Mouse (Mus musculus): ENCODE data around the gene Chst5.
"Not testable (repeated sequence)": the region's sequence is repeated elsewhere in the genome, so short reads cannot be mapped to it uniquely, and the experiment has no call there.

Gene Chst5

GRCm38 (mm10) chr8:111909621-111910450, at the start of gene Chst5:
Gene Chst5 (minus strand): TSS chr8:111910447.
- peak; percentile 62 for DNase-seq (ENCODE audit: extremely low spot score)

- no peak for DNase-seq (ENCODE audit: extremely low spot score)
Observed at GRCm38 (mm10) chr8:111957231-111957630, 47.0 kb upstream of the Chst5 start.

DNA sequence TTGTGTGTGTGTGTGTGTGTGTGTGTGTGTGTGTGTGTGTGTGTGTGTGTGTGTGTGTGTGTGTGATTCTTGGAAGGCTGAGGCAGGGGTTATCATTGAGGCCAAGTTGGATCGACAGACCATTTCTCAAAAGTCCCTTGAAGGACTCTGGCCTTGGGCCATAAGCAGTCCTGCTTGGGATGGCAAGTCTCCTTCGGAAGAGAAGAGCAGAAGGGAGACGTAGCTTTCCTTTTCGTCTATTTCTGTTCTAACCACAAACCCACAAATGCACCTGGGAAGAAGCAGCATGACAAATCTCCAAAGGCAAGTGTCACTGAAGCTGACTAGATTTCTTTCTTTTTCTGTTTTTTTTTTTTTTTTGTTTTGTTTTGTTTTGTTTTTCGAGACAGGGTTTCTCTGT, 45.6 kb upstream of the Chst5 start:
- no peak for DNase-seq (ENCODE audit: extremely low spot score)

DNA sequence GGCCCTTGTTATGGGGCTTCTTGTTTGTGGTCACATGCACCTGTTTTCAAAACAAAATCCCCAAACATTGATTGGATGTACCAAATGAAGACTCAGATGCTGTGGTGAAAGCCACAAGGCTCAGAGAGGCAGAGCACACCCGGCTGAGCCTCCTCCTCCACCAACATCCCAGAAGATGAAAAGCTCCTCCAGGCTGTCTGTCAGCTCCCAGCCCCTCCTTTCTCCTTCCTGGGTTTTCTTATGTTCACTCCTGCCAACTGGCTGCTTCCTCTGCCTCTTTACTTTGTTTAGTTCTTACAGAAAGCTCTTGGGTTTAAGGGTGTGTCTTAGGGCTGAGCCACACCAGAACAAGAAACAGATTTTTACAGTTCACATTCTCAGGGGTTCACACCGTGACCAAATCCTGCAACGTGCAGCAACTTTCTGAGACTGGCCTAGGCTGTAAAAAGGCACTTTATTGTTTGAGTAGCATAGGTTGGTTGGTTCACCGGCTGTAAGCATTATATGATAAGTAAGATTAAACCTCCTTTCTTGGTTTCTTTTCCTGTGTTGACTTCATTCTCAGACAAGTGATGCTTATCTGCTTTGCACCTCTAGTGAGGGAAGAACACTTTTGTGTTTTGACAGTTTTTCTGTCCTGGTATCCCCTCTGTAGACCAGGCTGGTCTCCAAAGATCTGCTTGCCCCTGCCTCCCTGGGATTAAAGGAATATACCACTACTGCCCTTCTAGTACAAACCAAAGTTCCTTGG, 44.8 kb upstream of the Chst5 start:
- no peak for DNase-seq (ENCODE audit: extremely low spot score)

- DNase-seq (ENCODE audit: extremely low spot score) = no peak
Observed at GRCm38 (mm10) chr8:111951936-111952335, 41.7 kb upstream of the Chst5 start.

- no peak for DNase-seq (ENCODE audit: extremely low spot score)
Observed at GRCm38 (mm10) chr8:111951317-111951716, 41.1 kb upstream of the Chst5 start.

DNA sequence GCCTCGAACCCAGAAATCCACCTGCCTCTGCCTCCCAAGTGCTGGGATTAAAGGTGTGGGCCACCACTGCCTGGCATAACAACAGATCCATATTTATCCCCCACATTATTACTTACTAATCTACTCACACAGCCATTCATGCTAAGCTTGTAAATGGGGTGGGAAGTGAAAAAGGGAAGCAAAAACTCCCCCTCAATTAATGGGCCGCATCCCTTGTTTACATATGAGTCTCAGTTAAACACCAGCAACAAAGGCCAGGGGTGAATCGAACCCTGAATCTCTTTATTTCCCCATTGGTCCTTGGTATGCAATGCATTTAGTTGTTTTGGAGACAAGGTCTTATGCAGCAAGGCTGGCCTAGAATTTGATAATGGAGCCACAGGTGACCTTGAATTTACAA, 40.6 kb upstream of the Chst5 start:
- no peak for DNase-seq (ENCODE audit: extremely low spot score)

DNA sequence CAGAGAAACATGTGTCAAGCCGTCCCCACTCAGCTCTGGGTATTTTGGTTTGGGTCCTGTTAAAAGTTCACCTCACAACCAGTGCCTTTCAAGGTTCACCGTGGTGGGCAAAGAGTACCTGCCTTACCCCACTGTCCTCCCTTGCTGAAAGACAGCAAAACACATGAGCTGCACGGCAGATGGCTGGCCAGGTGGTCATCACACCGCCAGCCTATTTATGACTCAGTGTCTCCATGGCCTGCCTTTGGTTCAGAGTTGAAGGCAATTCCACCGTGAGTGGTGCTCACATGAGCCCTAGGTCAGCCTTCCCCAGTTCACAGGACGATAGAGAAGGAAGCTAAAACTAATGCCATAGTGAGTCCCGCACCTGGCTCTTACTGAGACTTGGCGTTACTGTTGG, 37.7 kb upstream of the Chst5 start:
- no peak for DNase-seq (ENCODE audit: extremely low spot score)

DNA sequence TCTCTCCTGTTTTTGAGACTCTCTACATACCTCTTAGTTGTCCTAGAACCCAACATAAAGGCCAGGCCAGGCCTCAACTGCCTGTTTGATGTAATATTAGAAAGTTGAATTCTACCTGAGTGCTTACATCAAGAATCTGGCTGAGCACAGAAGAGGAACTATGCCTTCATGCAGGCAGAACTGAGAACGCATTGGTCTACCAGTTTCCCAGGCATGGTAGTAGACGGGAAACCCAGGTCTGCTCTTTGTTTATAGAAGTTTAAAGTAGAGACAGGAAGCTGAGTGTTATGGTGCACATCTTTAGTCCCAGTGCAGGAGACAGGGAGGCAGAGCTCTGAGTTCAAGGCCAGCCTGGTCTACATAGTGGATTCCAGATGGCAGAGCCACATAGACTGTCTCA, 36.9 kb upstream of the Chst5 start:
- no peak for DNase-seq (ENCODE audit: extremely low spot score)

- no peak for DNase-seq (ENCODE audit: extremely low spot score)
Observed at GRCm38 (mm10) chr8:111943544-111943943, 33.3 kb upstream of the Chst5 start.

DNA sequence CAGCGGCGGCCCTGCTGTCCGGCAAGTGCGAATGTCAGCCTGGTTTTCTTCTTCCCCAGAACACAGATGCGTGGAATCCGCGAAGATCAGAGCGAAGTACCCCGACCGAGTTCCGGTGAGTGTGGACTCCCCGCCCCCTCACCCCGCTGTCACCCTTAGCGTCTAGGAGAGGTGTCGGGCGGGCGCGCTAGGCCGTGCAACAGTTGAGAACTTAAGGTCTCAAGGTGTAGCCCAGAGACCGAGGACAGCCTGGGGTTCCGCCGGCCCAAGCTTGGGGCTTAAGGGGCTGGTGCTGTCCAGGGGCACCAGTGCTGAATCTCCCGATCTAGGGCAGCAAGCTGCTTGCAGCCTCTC, 30.8 kb upstream of the Chst5 start:
- no peak for DNase-seq (ENCODE audit: extremely low spot score)

- DNase-seq (ENCODE audit: extremely low spot score) = peak; percentile 90
Observed at GRCm38 (mm10) chr8:111940171-111941100, 30.2 kb upstream of the Chst5 start, which contains the start of gene Gabarapl2. Gene Gabarapl2 (plus strand): TSS chr8:111940703.

GRCm38 (mm10) chr8:111939516-111940142, 29.4 kb upstream of the Chst5 start:
- DNase-seq (ENCODE audit: extremely low spot score) = no peak

- DNase-seq (ENCODE audit: extremely low spot score) = not testable (repeated sequence)
Observed at GRCm38 (mm10) chr8:111938076-111938985, 28.1 kb upstream of the Chst5 start.

GRCm38 (mm10) chr8:111937184-111937583, 26.9 kb upstream of the Chst5 start:
- DNase-seq (ENCODE audit: extremely low spot score) = no peak

- no peak for DNase-seq (ENCODE audit: extremely low spot score)
Observed at GRCm38 (mm10) chr8:111934201-111934600, 24.0 kb upstream of the Chst5 start.

DNA sequence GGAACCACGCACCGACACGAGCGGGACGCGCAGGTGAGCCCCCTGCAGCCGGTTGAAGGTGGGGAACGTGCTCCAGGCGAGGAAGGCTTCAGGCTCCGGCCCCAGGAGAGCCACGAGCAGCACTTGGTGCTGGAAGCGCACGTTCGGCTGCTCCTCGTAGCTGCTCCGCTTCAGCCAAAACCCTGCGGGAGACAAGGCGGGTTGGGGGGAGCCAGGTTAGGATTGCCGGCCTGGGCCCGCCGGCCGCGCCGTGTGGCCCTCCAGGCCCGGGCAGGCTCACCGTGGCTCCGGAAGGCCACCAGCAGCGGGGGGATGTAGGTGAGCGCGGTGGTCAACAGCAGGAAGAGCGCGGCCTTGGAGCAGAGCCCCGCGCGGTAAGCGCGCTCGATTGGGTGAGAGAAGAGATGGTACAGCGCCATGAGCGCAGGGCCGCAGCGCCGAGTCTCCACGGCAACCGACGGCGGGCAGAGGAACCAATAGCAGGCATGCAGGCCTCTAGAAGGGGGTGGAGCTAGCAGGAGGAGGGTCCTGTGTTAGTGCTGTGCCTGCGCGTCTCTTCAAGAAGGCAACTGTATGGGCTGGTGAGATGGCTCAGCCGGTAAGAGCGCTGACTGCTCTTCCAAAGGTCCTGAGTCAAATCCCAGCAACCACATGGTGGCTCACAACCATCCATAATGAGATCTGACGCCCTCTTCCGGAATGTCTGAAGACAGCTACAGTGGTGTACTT, 23.3 kb upstream of the Chst5 start, which contains the start of gene Tmem231:
Gene Tmem231, minus strand, starts transcription at position 534 of the 729 bp plus-strand sequence.
- peak; percentile 91 for DNase-seq (ENCODE audit: extremely low spot score)

- DNase-seq (ENCODE audit: extremely low spot score) = peak; percentile 36
Observed at GRCm38 (mm10) chr8:111932580-111933336, 22.5 kb upstream of the Chst5 start.

DNA sequence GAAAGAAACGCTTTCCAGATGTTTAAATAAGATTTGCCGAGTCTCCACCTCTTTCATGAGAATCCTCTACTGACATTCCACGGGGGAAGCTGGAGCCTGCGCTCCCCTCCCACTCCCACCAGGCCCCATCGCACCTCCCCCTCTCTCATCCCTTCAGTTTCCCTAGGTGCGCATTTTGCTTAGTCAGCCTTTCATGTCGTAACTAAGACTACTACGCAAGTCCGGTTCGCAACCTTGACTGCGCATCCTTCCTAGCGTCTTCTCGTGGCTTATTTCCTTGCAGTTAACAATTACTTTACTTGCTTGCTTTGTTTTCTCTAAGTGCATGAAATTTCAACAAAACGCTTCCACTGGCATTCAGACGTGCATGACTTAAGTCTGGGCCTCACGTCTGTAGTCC, 21.5 kb upstream of the Chst5 start:
- no peak for DNase-seq (ENCODE audit: extremely low spot score)

Measured in embryo, embryonic 9.5 days (tissue).